Mouse (Mus musculus): ENCODE data around the gene Capn2. TPM values are rescaled to one million over a fixed set of nuclear protein-coding genes. Genes with fewer than 3 reads are reported as not detected.

The Capn2 gene
- total and polyA plus RNA-seq, 2 experiments from 2014 or later, result 62.6 to 71.2 TPM

GRCm38 (mm10) chr1:182518811-182519210 is 1.4 kb upstream of the Capn2 start:
- H3K9ac ChIP-seq (replicated peaks; ENCODE audit: low read depth, low read length), result no peak overlapping the region

GRCm38 (mm10) chr1:182518143-182518680 is 804 bp upstream of the Capn2 start:
- no peak for TF ChIP-seq EP300 (IDR thresholded peaks at IDR 0.05; ENCODE audit: low read depth)
- no peak for TF ChIP-seq CTCF (IDR thresholded peaks at IDR 0.05; ENCODE audit: low read depth)
- Histone ChIP-seq H3K4me3 (ENCODE audit: low read depth, low read length) (no peak overlapping the region), H3K9me3 (replicated peaks; ENCODE audit: control insufficient read depth, low read length) (no peaks in the 10 kb centered on the region), H3K27me3 (ENCODE audit: control insufficient read depth, insufficient read depth, low read length) (no peaks in the 10 kb centered on the region), H3K27ac (ENCODE audit: low read depth) (peak overlapping the region; percentile 82), H3K4me2 (ENCODE audit: low read depth, low read length) (no peak overlapping the region), H3K4me1 (ENCODE audit: control insufficient read depth, insufficient read depth) (peaks cover 52% of the 10 kb centered on the region), H3K9ac (replicated peaks; ENCODE audit: low read depth, low read length) (peak overlapping the region; percentile 93; the same call in 1 of the 2 replicates), H3K36me3 (replicated peaks; ENCODE audit: control insufficient read depth, insufficient read depth, low read length) (0 out of 2 replicates have a peak, but pooled peaks cover 4% of the 10 kb centered on the region)
- ATAC-seq (ENCODE audit: insufficient read depth, low read depth) (no peak), DNase-seq (ENCODE audit: low spot score) (no peak)
- 81% methylated on average over 10 of the region's 10 CpGs for WGBS

More at GRCm38 (mm10) chr1:182518811-182519210, 1.4 kb upstream of the Capn2 start:
- Histone ChIP-seq H3K27me3 (ENCODE audit: control insufficient read depth, insufficient read depth, low read length) (no peaks in the 10 kb centered on the region), H3K36me3 (replicated peaks; ENCODE audit: control insufficient read depth, insufficient read depth, low read length) (0 out of 2 replicates have a peak, but pooled peaks cover 4% of the 10 kb centered on the region), H3K27ac (ENCODE audit: low read depth) (peak overlapping the region; percentile 82), H3K9me3 (replicated peaks; ENCODE audit: control insufficient read depth, low read length) (no peaks in the 10 kb centered on the region), H3K4me2 (ENCODE audit: low read depth, low read length) (no peak overlapping the region), H3K4me3 (ENCODE audit: low read depth, low read length) (no peak overlapping the region), H3K4me1 (ENCODE audit: control insufficient read depth, insufficient read depth) (peaks cover 46% of the 10 kb centered on the region)
- ATAC-seq (ENCODE audit: insufficient read depth, low read depth) (no peak), DNase-seq (ENCODE audit: low spot score) (no peak)
- TF ChIP-seq EP300 (IDR thresholded peaks at IDR 0.05; ENCODE audit: low read depth), result no peak
- TF ChIP-seq CTCF (IDR thresholded peaks at IDR 0.05; ENCODE audit: low read depth), result no peak
- WGBS, result 77% methylated on average over 6 of the region's 6 CpGs

- Histone ChIP-seq H3K36me3 (replicated peaks; ENCODE audit: control insufficient read depth, insufficient read depth, low read length) (0 out of 2 replicates have a peak, but pooled peaks cover 4% of the 10 kb centered on the region), H3K9ac (replicated peaks; ENCODE audit: low read depth, low read length) (peak overlapping the region; percentile 93), H3K27ac (ENCODE audit: low read depth) (peak overlapping the region; percentile 90), H3K27me3 (ENCODE audit: control insufficient read depth, insufficient read depth, low read length) (no peaks in the 10 kb centered on the region), H3K9me3 (replicated peaks; ENCODE audit: control insufficient read depth, low read length) (no peaks in the 10 kb centered on the region), H3K4me2 (ENCODE audit: low read depth, low read length) (peak overlapping the region; percentile 89), H3K4me3 (ENCODE audit: low read depth, low read length) (peak overlapping the region; percentile 85), H3K4me1 (ENCODE audit: control insufficient read depth, insufficient read depth) (peaks cover 54% of the 10 kb centered on the region)
- ATAC-seq (ENCODE audit: insufficient read depth, low read depth), result peak; percentile 11; the same call in 1 of the 2 replicates
- WGBS, result 2% methylated on average over 10 of the region's 10 CpGs
- TF ChIP-seq CTCF (IDR thresholded peaks at IDR 0.05; ENCODE audit: low read depth) (no peak), EP300 (IDR thresholded peaks at IDR 0.05; ENCODE audit: low read depth) (no peak)
- DNase-seq (ENCODE audit: low spot score), result no peak
Measured at GRCm38 (mm10) chr1:182517677-182518011, 236 bp upstream of the Capn2 start.

GRCm38 (mm10) chr1:182514803-182515590 is 2.4 kb downstream of the Capn2 start:
- Histone ChIP-seq H3K9ac (replicated peaks; ENCODE audit: low read depth, low read length) (no peak overlapping the region), H3K36me3 (replicated peaks; ENCODE audit: control insufficient read depth, insufficient read depth, low read length) (peaks cover 28% of the 10 kb centered on the region), H3K27ac (ENCODE audit: low read depth) (no peak overlapping the region), H3K4me3 (ENCODE audit: low read depth, low read length) (no peak overlapping the region), H3K4me2 (ENCODE audit: low read depth, low read length) (peak overlapping the region; percentile 89; the same call in 1 of the 2 replicates), H3K9me3 (replicated peaks; ENCODE audit: control insufficient read depth, low read length) (no peaks in the 10 kb centered on the region), H3K27me3 (ENCODE audit: control insufficient read depth, insufficient read depth, low read length) (no peaks in the 10 kb centered on the region), H3K4me1 (ENCODE audit: control insufficient read depth, insufficient read depth) (peaks cover 47% of the 10 kb centered on the region)
- DNase-seq (ENCODE audit: low spot score), result no peak
- TF ChIP-seq CTCF (IDR thresholded peaks at IDR 0.05; ENCODE audit: low read depth) (no peak), EP300 (IDR thresholded peaks at IDR 0.05; ENCODE audit: low read depth) (no peak)
- 80% methylated on average over 10 of the region's 10 CpGs for WGBS
- ATAC-seq (ENCODE audit: insufficient read depth, low read depth), result no peak

GRCm38 (mm10) chr1:182513714-182514113 is 3.7 kb downstream of the Capn2 start:
- Histone ChIP-seq H3K36me3 (replicated peaks; ENCODE audit: control insufficient read depth, insufficient read depth, low read length) (peaks cover 37% of the 10 kb centered on the region), H3K27me3 (ENCODE audit: control insufficient read depth, insufficient read depth, low read length) (no peaks in the 10 kb centered on the region), H3K4me1 (ENCODE audit: control insufficient read depth, insufficient read depth) (peaks cover 35% of the 10 kb centered on the region), H3K4me2 (ENCODE audit: low read depth, low read length) (no peak overlapping the region), H3K9me3 (replicated peaks; ENCODE audit: control insufficient read depth, low read length) (no peaks in the 10 kb centered on the region), H3K4me3 (ENCODE audit: low read depth, low read length) (no peak overlapping the region), H3K9ac (replicated peaks; ENCODE audit: low read depth, low read length) (no peak overlapping the region), H3K27ac (ENCODE audit: low read depth) (no peak overlapping the region)
- TF ChIP-seq CTCF (IDR thresholded peaks at IDR 0.05; ENCODE audit: low read depth), result no peak
- no peak for TF ChIP-seq EP300 (IDR thresholded peaks at IDR 0.05; ENCODE audit: low read depth)
- ATAC-seq (ENCODE audit: insufficient read depth, low read depth), result no peak
- DNase-seq (ENCODE audit: low spot score), result no peak
- WGBS, result 75% methylated on average over 5 of the region's 5 CpGs
